Mouse (Mus musculus) cerebral cortex, adult 2 months (tissue): ENCODE results near the gene Trmt44.

Source experiments
- WGBS: fragments of 180-500 bp; shearing (Covaris S2); methylation state at CpG from one replicate; pipeline ENCODE4 v1.1.7; 2018; 5-methylcytosine and 5-hydroxymethylcytosine counted together

Trmt44 gene

GRCm38 (mm10) chr5:35574653-35575599 lies at the start of gene Trmt44:
Trmt44 (minus strand) TSS chr5:35575070.
- WGBS, result 3% methylated on average over 56 of the region's 56 CpGs

GRCm38 (mm10) chr5:35621114-35621513 lies 46.2 kb upstream of the Trmt44 start:
- WGBS, result 46% methylated on average over 4 of the region's 4 CpGs

DNA sequence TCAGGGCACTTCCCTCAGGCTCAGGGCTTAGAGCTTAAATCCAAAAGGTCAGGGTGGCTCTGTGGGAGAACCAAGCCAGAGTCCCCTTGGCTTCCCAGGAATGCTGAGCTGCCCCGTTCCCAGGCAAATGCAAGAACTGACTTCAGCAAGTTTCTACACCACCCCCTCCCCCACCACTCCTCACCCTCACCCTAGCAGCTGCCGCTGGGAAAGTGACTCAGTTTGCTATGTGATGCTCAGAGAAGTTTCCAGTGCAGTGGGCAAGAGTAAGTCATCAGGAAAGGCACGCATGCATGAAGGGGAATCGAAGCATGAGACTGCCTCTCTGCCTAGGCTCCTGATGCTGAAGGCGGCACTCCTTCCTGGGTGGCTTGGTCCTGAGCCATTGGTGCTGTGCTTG lies 42.1 kb upstream of the Trmt44 start:
- 52% methylated on average over 5 of the region's 5 CpGs for WGBS

- WGBS, result 96% methylated on average over 8 of the region's 8 CpGs
Measured at GRCm38 (mm10) chr5:35612722-35613121, 37.9 kb upstream of the Trmt44 start.

DNA sequence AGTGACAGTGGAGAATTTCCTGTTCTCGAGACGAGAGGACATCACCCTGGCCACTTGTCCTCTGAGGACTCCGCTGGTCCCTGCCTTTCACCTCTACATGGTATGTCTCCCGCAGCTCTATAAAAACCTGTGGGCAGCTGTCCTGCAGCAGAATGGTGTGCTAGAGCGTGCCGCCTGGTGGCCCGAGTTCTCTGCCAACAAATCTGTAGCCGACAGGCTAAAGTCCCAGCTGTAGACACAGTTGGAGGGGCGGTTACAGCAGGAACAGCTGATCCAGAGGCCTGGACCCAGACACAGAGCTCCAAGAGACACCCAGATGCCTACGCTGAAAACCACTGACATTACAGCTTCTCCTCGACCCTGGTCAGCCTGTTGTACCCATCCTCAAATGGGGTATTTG lies 37.0 kb upstream of the Trmt44 start:
- 80% methylated on average over 11 of the region's 11 CpGs for WGBS

GRCm38 (mm10) chr5:35611170-35611569 lies 36.3 kb upstream of the Trmt44 start:
- 83% methylated on average over 9 of the region's 9 CpGs for WGBS

DNA sequence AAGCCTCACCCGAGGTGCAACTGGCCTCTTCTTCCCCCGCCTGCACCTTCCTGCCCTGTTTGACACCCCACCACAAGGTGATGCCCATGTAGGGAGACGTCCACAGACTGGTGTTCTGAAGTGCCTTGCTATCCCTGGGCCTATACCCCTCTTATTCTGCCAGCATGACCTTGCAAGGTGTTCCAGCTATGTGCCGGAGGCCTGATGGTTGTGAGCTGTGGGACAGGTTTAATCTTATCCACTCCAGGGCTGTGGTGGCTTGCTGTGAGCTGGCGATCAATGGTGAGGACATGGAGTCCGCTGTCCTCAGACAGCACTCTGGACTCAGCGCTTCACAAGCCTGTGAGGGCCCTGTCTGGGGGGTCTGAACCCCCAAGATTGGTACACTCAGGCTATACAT lies 35.5 kb upstream of the Trmt44 start:
- WGBS, result 95% methylated on average over 7 of the region's 7 CpGs

DNA sequence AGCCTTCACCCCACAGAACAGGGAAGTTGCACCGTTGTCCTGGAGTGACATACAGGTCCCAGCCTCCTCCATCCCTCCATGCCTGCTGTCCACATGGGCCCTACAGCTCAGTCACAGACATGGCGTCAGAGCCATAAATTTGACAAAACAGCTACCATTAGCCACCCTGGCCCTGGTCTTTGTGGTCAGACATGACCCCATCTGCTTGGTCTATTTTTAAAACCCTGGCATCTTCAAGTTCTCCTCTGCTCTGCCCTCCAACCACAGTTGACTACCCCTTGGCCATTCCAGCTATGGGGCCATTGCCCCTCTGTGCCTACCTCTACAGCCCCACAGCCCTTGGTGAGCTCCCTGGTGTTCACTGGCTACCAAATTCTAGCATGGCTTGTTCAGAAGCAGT lies 35.1 kb upstream of the Trmt44 start:
- 92% methylated on average over 2 of the region's 2 CpGs for WGBS

- 54% methylated on average over 12 of the region's 12 CpGs for WGBS
Measured at GRCm38 (mm10) chr5:35609381-35609780, 34.5 kb upstream of the Trmt44 start.

DNA sequence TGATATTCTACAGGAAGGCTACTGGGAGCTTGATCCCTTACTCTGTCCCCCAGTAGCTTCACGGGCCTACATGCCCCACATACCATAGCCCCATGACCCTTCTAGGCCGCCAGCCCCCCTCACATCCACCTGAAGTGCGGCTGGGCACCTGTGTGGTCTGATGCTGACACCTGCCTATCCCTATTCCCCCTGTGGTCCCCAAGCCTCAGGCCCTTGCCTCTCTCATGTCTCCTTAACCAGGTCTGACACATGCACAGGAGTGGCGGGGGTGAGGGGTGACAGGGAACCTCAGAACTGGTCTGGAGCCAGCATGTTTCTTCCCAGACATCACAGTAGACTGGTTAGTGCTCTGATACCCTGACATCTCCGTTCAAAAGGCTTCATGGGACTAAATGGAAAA lies 33.7 kb upstream of the Trmt44 start:
- 88% methylated on average over 5 of the region's 5 CpGs for WGBS

DNA sequence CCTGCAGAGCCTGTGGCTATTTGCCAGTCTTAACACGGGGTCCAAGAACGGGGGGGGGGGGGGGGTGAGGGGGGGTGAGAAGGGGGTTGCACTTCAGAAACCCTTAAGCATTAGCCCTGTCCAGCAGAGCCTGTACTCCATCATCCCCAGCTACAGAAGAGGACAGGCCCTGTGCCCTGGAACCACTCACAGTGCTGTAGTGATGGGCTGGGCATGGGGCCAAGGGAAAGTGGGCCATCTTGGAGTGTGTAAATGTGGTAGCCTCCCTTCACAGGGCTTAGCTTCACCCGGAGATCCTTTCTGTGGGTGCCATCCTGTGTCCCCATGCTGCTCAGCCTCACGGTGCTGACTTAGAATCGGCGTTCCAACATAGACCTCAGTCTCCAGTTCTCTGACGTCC lies 32.9 kb upstream of the Trmt44 start:
- 58% methylated on average over 7 of the region's 7 CpGs for WGBS

DNA sequence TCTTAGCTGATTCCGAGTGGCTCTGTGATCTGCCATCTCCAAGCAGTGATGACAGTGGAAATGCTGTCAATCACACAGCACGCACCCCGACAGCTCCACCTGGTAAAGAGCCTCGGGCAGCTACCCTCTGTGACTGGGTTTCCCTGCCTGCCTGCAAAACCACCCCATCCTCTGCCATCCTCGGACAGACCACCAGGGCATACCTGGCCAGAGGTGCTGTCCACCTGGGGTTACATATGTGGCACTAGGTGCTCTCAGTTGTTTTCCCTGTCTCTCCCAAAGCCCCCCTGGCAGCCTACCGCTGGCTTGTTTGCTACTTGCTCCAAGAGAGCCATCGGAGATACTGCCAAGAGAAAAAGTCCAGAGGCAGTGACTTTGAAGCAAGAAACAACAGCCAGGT lies 31.9 kb upstream of the Trmt44 start:
- 93% methylated on average over 7 of the region's 7 CpGs for WGBS

DNA sequence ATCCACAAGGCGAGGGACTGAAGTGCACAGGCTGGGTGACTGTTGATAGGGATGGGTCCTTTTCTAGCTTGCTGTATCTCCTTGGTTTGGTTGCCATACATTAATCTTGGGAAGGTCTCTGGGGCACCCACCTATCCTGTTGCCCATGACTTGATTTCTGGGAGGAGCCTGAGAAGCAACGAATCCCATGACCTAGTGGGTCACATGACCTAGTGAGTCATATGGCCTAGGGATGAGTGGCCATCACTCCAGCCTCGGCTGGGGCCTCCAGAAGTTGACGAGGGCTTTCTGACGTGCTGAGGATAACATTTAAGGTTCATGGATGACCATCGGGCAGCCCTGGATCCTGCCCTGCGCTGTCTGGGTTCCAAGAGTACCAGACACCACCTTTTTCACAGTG lies 30.5 kb upstream of the Trmt44 start:
- 86% methylated on average over 7 of the region's 7 CpGs for WGBS

DNA sequence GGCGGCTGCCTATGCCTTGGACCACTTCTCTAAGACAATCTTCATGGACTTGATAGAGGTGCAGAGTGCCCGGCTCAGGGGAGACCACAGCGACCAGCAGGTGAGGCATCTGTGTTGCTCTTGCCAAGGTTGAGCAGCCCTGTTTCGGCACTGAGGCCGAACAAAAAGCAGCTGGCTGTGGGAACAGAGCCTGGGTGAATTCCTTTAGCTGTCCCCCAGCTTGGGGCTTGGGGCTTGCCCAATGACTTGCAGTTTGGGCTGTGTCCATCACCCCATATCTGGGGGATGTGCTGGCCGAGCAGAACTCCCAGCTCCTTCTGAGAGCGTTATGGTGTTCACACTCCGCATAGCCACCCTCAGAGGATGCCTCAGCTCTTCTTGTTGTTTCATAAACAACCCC lies 26.7 kb upstream of the Trmt44 start:
- 94% methylated on average over 8 of the region's 8 CpGs for WGBS

DNA sequence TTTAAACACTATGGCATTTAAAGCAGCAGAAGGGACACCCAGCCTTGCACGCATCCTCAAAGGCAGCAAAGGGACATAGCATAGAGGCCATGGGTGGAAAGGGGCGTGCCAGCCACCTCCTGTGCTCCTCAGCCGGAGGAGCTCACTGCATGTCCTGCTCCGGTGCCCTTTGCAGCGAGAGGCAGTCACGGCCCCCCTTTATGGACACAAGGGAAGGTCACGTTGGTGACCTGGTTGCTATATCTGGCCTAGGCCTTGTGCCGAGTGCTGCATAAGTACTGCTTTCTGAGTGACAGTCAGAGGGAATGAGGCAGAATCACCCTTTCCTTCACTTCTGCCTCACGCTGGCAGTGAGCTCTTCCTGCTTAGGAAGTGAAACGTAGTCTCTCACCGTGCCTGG lies 25.4 kb upstream of the Trmt44 start:
- WGBS, result 91% methylated on average over 11 of the region's 11 CpGs

DNA sequence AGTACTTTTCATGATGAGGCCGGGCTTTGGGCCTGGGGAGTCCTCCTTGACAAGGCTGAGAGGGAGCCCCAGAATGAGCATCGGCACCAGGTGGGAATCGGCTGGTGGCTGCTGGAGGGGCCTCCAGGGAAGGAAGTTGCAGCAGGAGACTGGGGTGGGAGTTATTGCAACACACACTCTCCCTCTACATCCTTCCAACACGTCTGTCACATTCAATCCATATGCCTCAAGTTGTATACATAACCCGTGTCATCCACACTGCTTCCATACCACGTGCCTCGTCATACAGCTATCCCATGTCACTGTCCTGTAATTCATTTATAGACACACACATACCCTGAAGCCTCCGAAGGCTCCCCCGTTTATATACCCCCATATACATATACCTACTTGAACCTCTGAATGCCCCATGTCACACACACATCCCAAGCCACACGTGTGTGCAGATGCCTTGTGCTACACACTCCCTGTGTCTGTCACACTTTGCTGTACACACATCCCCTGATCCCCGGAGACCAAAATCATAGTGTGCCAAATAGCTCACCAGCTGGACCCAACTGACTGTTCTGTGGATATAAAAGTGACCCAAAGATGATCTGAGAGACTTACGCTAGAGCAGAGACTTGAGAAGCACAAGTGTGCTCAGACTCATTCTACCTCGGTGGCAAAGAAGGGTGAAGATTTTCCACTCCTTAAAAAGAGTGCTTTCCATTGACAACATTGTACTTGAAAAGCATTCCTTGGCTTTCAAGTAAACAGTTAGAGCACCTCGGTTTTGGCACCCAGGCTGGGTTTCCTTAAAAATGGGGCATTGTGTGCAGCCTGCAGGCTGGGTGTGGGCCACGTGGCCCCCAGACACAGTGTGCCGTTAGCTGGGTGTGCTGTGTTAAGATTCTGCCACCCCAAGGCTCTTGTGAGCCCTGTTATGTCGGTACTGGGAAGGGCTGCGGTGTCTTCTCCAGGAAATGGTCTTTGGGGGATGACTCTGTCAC lies 21.6 kb upstream of the Trmt44 start:
- 82% methylated on average over 18 of the region's 18 CpGs for WGBS

- WGBS, result 19% methylated on average over 4 of the region's 4 CpGs
Measured at GRCm38 (mm10) chr5:35595706-35596105, 20.8 kb upstream of the Trmt44 start.

DNA sequence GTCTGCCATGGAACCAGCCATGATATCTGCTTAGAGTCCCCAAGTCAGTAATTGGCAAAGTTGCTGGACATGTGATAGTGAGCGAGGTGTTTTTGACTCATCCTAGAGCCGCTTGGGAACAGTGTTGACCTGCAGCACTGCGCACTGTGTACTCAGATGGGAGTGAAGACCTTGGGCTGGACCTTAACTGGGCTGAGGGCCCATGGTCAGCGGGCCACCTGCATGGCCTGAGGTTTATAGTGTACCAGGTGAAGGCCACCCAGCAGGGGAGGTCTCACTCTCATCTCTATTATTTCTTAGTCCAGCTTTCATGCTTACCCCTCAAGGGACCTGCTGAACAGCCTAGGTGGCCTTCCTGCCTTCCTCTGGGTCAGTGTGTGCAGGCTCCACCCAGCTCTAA lies 19.9 kb upstream of the Trmt44 start:
- 90% methylated on average over 4 of the region's 4 CpGs for WGBS

DNA sequence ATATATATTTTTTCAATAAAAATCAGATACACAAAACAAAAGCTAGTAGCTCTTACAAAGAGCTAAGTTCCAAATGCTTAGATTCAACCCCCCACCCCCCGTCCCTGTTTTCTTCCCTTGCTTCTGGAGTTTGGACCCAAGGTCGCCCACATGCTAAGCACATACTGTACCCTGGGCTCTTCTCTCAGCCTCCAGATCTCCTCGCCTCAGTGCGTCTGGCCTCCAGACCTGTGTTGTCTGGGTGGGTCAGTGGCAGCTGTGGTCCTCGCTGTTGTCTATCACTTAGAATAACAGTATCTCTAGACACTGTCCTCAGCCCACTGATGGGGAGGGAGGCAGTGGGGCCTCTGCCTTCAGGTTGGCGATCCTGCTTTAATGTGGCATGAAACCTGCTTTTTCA lies 18.4 kb upstream of the Trmt44 start:
- 91% methylated on average over 6 of the region's 6 CpGs for WGBS

- 83% methylated on average over 4 of the region's 4 CpGs for WGBS
Measured at GRCm38 (mm10) chr5:35592824-35593223, 18.0 kb upstream of the Trmt44 start.

GRCm38 (mm10) chr5:35592081-35592736 lies 17.3 kb upstream of the Trmt44 start:
- 86% methylated on average over 21 of the region's 21 CpGs for WGBS

DNA sequence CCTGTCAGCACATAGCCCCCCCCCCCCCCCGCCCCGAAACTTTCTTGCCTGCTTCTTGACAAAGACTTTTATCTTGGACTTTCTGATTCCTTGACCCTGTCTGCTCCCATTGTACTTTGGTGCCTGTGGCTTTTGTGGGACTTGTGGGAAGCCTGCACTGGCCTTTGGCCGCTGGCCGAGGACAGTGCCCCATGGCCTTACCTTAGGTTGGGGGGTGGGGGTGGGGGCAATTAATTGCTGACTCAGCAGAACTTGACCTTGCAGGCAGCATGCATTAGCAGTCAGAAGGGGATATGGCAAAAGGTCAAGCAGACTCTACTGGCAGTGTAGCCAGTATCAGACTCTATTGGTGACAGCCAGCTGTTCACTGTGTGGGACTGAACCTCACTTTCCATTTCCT lies 16.6 kb upstream of the Trmt44 start:
- 95% methylated on average over 4 of the region's 4 CpGs for WGBS
